Mouse (Mus musculus) kidney, adult 8-10 months (tissue): ENCODE data around the gene Ric3.
"Not testable (repeated sequence)": the region's sequence is repeated elsewhere in the genome, so short reads cannot be mapped to it uniquely, and the experiment has no call there.

ENCODE experiments used
- DNase-seq, 2 experiments: peaks; one replicate each; pipeline ENCODE4 v3.0.0; 2022

Ric3 gene

DNA sequence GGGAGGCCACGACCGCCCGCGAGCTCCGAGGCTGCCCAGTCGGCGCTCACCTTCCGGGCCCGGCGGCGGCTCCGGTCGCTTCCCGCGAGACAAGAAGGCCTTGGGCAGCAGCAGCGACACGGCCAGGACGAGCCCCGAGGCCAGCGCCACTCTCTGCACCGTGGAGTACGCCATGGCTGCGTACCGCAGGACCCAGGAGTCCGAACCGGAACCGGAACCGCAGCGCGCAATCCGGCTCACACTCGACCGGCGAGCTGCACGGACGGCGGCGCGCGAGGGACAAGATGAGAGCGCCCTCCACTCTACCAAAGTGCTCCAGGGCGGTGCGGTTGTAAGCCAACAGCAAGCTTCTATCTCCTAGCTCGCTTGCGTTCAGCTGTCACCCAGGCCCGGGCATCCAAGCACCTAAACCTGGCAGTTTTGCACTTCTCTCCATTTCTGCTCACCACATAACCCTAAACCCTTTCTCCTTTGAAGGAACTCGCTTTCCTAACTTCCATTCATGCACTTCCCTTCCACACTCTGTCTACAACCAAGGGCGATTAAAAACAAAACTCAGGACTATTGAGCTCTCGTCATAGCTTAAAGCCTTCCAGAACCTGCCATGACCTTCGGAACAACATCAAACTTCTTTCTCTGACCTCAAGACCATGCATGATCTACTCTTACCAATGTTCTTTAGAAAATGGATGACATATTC, at the start of gene Ric3:
Gene Ric3 (minus strand): TSS at position 219 of the 700 bp plus-strand sequence.
- DNase-seq, result peak; percentile 22 to 27

DNA sequence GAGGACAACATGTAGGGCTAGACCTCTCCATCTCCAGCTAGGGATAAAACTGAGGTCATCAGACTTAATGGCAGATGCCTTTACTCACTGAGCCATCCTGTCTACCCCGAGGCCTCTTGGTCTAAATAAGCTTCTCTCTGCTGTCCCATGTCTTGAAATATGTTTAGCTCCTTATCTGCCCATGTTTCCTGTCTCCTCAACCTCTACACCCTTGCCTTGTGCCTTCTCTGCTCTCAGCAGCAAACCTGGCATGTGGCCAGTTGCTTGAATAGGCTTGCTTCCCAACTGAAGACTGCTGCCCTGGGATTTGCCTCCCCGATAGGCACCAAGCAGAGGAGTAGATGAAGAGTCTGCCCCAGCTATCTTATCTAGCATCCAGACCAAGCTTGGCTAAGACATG, 48.4 kb upstream of the Ric3 start:
- no peak for DNase-seq

DNA sequence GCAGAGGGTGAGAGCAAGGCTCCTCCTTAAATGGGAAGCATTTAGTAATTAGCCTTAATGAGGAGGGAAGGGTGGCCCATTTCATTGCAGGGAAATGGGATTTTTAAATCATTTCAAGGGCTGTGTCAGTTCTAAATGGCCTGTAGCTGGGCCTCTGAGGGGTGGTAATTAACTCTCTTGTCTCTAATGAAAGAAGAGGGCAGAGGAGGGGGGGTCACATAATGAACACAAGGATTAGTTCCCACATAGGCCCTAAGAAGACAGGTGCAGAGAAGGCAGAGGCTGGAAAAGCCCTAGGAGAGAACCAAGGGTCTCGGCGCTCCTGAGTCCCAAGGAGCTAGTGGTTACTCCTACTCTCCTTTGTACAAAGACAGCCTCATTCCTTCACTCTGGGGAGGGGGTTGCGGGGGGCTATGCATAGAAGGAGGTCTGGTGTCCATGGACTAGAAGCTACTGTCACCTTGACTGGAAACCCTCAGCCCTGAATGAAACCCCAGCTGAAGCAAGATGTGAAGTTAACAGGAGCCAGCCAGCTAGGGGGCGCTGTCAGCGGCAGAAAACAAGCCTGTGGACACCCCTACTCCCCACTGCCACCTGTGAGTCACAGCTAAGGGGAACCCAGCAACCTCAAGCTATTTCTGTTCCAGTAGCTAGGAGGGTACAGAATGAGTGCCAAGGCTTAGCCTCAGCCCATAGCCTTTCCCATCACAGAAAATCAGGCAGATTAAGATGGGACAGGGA, 47.0 kb upstream of the Ric3 start:
- DNase-seq, result no peak

DNA sequence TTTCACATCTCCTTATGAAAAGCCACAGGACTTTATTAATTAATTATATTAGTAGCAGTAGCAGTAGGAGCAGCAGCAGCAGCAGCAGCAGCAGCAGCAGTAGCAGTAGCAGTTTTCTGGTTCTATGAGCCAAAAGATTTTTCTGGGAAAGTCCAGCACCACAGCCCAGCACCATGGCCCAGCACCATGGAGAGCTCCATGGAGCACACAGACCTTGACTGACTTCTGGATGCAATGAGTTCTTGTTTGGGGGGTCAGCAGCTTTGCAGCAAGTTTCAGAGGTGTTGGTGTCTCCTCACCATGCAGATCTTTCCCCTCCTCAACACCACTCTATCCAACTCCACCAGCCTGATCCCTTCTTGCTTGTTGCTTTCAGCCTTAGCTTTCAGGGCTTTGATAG, 46.3 kb upstream of the Ric3 start:
- no peak for DNase-seq

DNA sequence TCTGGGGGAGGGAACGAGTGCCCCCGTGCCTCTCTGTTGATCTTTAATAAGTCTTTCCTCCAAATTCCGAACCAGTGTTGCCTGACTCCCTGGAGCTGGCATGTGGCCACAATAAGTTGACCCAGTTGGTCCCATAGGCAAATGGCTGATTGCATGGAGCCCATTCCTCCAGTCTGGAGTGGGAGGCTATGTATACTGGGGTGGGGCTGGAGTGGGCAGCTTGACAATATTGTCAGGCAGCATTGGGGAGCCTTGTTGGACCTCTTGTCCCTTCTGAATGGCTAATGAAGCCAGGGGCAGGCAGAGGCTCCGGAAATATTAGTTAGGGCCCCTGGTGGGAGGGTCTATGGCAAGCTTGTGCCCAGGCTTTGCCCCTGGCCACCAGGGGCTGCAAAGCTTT, 32.8 kb upstream of the Ric3 start:
- DNase-seq, result no peak

DNA sequence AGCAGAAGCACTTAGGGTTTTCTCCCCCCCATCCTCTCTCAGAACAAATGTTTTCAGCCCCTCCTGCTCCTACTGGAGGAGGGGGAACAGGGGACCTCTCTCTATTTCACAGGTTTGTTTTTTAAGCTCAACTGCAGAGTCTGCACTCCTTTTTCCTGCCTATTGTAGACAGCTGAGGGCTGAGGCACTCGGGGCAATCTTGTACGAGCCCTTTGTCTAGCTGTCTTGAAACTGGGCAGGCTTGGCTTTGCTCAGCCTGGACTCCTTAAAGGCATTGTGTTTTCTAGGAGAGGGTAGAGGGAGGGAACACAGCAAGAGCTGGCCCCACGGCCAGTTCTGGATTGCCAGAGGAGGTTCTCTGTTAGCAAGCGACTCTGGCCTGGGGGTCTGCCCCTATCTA, 32.4 kb upstream of the Ric3 start:
- DNase-seq, result not testable (repeated sequence)

DNA sequence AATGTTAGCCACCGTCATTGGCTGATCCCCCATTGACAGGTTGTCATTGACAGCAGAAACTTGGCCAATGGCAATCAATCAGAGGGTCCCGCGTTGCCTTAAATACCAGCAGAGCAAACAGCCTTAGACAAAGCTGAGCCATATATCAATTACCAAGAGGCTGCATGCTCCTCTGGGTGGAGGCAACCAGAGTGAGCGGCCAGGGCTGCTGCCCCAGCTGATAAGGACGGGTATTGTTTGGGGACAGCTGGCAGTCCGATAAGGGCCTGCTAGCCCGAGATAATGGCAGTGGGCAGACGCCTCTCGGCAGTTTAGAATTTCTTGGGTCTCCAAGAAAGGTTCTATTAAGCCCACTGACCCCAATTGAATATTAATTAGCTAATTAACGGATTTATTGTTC, 31.8 kb upstream of the Ric3 start:
- DNase-seq, result no peak

DNA sequence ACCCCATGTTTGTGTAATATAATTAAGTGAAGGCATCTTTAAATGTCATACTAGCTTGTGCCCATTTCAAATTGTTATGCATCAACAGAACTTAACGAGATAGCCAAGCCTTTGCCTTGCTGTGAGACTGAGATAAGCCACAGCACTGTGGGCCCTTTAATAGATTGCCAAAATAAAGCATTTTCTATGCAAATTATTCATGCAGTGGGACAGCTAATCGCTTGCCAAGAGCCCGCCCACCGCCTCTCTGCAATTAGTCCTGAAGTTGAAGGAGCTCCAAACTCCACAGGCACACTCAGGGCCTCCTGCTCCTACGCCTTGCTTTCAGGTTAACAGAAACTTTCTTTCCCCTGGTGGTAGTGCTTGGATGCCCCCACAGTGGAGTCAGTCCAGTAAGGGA, 27.9 kb upstream of the Ric3 start:
- DNase-seq, result no peak

DNA sequence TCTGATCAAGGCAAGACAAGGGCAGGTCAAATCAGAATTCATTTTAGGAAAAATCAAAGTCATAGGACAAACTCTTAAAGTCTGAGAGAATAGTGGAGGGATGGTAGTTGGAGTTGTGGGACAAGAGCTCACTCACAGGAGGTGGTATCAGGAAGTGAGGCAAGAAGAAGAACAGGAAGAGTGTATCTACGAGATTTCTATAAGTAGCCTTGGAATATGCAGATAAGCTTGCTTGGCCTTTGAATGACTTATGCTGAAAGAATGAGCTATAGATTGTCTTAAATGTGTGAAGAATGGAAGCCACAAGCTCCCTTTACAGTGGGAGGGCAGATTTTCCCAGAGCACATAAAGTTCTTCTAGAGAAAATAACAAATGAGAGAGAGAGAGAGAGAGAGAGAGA, 21.8 kb upstream of the Ric3 start:
- no peak for DNase-seq

DNA sequence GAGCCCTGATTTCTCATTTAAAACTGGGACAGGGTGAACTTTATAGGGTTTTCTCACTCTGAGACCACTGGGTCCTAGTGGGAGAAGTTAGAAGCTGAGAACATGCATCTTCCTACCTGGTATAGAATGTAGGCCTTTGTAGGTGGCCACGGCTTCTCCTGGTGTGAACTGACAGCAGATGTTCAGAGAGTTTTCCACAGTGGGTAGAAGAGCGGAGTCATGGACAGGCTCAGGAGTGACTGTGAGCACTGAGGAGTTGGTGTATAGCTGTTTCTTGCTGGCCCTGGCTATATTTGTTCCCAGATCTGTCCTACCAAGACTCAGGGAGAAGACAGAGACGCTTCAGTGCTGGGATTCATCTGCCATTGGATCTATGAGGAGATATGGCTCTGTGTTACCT, 18.0 kb upstream of the Ric3 start:
- no peak for DNase-seq

DNA sequence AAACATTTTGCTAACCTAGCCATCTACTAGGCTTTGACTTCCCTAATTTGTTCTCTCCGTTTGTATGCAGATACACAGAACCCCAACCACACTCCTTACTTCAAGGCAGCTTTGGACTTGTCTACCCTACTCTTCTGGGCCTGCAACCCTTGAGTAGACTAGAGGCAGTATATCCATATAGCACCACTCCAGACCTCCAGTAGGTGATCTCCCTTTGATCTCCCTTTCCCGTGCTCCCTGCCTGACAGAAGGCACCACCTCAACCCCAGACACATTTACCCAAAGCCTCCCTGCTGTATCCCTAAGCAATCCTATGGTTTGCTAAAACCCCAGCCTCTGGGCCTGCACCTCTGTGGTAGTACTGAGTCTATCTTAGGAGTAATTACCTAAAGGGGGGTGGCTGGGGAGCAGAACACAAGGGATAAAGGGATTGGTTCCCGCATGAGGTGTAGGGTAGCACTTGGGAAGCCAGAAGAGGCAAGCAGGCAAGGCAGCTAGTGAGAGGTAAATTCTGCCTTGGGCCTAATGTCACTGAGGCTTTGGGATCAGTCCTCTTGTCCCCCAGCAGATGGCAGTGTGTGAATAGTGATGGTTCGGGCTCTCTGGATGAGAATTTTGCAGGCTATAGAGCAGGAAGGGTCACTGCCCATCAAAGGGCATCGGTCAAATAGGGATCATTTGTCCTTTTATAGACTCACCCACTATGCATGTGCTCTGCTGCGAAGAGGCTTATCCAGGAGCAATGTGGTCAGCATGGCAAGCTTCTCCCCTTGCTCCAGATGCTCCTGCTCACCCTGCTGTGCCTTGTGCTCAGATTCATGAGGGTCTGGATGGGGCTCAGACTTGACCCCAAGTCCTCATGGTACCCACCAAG, 15.3 kb upstream of the Ric3 start:
- DNase-seq, result peak in 1 of 2 experiments; percentile 9

DNA sequence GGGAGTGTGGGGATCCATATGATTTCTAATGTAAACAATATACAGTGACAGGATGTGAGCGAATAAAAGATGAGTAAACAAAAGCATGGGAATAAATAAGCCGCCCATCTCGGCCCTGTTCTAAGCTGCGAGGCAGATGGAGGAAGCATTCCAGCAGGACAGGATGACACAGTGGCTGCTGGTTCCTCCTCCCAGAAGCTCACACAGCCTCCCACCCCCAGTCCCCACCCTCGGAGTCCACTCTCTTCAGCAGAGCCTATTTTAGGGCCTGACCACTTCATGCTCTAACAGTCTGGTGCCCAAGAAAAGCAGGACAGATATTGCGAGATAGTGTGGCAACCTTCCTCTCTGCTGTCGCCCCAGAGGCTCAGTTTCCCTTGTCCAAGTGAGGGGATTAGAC, 14.1 kb upstream of the Ric3 start:
- DNase-seq, result no peak

DNA sequence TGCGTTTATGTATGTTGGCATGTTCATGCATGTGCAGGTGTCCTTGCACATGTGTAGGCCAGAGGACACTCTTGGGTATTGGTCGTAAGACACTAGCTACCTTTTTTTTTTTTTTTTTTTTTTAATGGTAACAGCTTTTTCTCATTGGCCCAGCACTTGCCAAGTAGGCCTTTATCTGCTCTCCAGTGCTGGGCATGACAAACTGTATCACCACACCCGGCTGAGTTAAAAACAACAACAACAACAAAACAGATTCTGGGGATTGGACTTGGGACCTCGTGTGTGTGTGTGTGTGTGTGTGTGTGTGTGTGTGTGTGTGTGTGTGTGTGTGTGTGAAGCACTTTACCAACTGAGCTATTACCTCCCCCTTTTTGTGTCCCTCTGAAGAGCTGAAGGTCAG, 13.5 kb upstream of the Ric3 start:
- DNase-seq, result no peak

DNA sequence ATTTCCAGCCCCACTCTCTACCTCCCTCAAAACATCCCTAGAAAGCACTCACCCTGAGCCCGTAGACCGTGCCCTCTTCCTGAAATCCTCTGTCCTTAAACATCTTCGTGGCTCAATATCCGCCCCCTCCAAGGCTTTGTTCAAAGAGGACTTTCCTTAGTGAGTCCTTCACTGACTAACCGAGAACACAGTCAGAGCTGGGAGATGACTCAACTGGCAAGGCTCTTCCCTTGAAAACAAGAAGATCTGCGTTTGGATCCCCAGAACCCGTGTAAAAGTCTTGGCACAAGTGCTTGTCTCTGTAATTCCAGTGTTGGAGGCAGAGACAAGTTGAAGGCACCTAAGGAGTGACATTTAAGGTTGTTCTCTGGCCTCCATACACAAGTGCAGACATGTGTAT, 11.2 kb upstream of the Ric3 start:
- DNase-seq, result no peak

DNA sequence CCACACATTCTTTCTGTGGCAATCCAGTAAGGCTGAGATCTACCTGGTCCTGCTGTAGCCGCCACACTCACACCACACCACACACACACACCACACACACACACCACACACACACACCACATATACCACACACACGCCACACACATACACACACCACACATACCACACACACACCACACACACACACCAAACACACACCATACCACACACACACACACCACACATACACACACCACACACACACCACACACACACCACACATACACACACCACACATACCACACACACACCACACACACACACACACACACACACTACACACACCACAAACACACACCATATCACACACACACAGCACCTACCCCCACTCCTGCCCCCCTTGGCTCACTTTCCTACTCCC, 8.2 kb upstream of the Ric3 start:
- DNase-seq, result not testable (repeated sequence)

DNA sequence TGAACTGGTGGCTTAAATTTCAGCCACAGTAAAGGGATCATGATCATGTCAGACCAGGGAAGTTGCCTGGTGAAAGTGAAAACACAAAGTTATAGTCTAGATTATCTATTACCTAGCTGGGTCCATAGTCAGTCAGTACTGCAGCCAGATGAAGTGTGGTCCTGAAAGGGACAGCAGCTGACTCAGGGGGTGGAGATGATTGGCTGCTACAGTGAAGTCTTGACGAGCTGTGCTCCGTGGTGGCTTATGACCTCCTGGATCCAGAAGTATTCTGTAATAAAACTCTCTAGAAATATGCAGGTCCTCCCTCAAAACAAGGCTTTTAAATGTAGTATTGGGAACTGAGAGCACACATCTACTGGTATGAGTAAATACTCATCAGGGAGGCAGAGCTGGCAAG, 3.8 kb upstream of the Ric3 start:
- DNase-seq, result no peak

DNA sequence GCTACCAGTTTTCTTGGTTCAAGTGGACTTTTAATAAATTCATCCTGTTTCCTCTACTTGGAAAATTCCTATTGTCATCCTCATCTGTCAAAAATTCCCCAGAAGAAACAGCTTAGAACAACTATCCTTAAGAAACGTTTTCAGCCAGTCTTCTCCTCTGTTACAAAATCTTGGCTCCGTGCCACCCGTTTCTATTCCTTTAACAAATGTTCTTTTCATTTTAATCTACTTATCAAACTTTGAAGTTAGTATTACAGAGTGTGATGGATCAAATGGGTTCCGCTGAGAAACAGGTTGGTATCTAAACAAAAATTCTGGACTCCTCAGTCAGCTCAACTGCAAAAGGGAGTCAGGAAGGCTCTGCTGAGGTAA, 668 bp upstream of the Ric3 start:
- no peak for DNase-seq

DNA sequence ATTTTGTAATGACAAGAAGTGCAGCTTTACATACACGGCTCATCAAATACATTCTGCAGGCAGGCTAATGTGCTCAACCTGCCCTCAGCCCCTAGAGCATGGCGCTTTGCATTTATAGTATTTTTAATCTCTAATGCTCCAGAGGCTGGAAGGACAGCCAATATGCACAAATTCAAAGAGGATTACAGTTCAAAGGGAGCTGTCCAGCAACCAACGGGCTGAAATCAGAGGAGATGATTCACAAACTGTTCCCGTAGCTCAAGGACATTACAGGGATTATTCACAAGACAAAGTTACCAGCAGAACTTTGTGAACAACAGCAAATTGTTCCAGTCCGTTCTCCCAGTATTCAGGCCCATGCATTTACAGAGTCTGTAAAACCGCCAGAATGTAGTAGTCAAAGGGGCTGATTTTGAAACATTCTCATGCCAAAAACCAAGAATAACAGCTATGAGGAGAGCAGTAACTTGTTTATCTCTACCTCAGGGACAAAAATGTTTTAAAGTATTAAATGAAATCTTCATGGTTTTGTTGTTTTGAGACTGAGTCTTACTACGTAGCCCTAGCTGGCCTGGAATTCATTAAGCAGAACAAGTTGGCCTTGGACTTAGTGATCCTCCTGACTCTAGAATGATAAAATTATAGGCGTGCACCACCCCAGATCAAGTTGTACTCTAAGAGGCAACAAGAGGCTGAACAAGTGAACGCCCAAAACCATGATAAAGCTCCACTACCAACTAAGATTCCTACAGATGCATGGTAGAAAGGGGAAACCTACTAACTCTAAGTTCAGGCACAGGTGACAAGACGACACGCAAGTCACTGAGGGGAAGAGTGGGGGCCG, 640 bp downstream of the Ric3 start:
- DNase-seq, result peak in 1 of 2 experiments; percentile 25

DNA sequence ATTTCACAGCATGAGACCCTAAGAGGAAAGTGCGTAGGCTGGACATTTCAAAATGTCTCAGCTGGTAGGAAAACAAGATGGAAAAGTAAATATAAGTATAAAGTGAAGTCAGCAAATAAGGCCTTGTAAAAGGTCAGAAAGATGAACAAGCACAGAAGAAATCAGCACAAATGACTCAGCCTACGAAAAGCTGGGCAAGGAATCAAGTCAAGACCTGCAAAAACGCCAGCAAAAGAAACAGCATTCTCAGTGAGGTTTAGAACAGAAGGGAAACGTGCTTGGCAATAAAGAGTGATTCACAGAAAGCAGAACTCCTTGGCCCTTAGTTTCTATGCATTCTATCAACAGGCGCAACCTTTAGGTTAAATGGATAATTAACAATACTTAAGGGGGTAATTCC, 10.8 kb downstream of the Ric3 start:
- DNase-seq, result no peak

DNA sequence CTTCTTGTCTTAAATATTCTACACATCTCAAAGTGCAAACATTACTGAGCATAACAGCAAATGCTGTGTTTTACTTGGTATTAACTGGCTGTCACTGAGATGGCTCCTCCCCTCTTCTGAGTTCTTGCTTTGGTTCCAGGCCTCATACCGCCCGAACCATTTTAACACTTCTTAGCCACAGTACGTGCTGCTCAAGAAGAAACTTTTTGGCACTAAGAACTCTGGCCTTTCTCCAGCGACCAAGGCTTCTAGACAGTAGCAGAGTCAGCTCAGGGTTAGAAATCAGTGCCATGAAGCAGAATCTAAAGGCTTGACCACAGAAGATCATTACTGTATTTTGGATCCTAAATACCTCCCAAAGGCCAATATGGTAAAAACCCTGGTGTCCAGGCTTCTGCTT, 13.5 kb downstream of the Ric3 start:
- no peak for DNase-seq

DNA sequence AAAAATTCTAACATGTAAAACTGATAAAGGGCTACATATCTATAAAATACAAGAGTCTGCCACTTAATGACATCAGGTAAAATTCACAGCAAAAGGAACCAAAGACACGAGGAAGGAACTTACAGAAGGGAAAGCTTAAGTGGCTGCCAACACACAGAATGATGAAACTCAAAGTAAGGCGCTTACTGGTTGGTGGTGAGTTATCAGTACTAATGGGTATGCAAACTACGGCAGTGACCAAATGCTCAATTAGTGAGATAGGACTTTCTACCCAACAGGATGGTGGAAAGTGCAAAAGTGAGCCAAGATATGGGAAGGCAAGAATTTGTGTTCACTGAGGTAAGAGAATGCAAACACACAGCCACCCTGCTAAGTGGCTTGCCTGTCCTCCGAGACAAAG, 23.6 kb downstream of the Ric3 start:
- no peak for DNase-seq

DNA sequence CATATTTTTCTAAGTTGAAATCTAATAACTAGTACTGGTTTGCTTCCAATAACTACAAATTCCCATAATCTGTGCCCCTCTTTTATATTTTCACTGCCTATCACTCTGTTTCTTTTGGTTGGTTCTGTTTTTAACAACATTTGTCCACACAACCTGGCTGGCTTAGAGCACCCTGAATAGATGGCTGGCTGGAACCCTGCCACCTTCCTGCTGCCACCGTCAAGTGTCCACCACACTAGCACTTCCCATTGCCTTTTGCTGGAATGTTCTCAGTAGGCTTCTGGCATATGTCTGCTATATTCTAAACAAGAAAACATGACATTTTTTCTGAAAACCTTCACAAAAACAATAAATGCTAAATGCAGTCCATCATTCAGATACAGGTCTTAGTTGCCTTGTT, 32.3 kb downstream of the Ric3 start:
- no peak for DNase-seq

DNA sequence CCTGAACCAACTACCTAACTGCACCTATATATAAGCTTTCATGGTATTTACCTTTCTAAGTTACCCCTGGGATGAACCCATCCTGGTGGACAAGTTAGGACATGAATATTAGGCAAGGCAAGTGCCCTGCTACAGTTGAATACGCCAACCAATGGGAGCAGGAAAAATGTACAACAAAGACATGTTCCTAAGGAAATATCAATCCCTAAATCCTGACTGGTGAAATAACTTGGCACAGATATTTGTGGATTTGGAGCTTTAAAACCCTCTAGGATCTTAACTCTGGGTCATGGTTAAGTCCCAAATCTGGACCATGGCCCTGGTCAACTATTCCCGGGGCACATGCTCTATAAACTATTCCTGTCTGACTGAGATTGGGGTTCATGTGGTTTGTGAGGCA, 37.3 kb downstream of the Ric3 start:
- no peak for DNase-seq
